Comparison of ENCODE assay signal across 8 mouse cellular contexts in the genomic region with DNA sequence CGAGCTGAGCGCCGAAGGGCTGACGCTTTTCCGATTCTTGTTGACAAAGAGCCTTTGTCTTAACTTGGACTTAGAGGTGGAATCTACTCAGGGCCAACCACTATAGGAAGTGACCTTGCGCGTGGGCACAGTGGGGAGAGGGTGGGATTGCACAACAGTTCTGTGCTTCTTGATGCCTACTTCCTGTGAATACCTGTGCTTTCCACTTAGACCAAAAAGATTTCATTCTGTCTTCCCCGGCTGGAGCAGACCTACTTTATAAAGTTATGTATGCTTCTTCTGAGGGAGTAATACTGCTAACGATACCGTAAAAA. TPM values are rescaled to one million over a fixed set of nuclear protein-coding genes. Genes with fewer than 3 reads are reported as not detected.
A peak's percentile ranks its signal among the peaks of the same experiment; 100 is the strongest.
DNase-seq lines count a peak whose midpoint lies in the region; ATAC-seq and TF ChIP-seq lines count a peak whose summit lies in the region.

Gene Traip, plus strand, starts transcription at position 215 of the 314 bp plus-strand sequence.

- no peak for TF ChIP-seq CTCF in layer of hippocampus, adult 2 months (conservative IDR thresholded peaks at IDR 0.05)

- no peaks in the 10 kb centered on the region for H3K9me3 ChIP-seq in embryonic facial prominence, embryonic 10.5 days
- H3K9me3 ChIP-seq in hindbrain, embryonic 14.5 days (ENCODE audit: control insufficient read depth, low read length), result no peaks in the 10 kb centered on the region
- H3K9me3 ChIP-seq in midbrain, embryonic 11.5 days (ENCODE audit: control insufficient read depth, low read length), result no peaks in the 10 kb centered on the region

- peaks cover 32% of the 10 kb centered on the region for H3K4me1 ChIP-seq in embryonic facial prominence, embryonic 10.5 days
- H3K4me1 ChIP-seq in hindbrain, embryonic 14.5 days (replicated peaks; ENCODE audit: control insufficient read depth, insufficient read depth, low read length), result no peaks in the 10 kb centered on the region; the same call in 1 of the 2 replicates
- peaks cover 10% of the 10 kb centered on the region for H3K4me1 ChIP-seq in midbrain, embryonic 11.5 days (ENCODE audit: control insufficient read depth, insufficient read depth, low read length)

- H3K27ac ChIP-seq in layer of hippocampus, adult 2 months, result peak within 1 kb of the TSS; percentile 87
- peak within 1 kb of the TSS; percentile 90 for H3K27ac ChIP-seq in embryonic facial prominence, embryonic 10.5 days (replicated peaks)
- peak within 1 kb of the TSS; percentile 87 for H3K27ac ChIP-seq in hindbrain, embryonic 14.5 days
- H3K27ac ChIP-seq in midbrain, embryonic 11.5 days (ENCODE audit: low read depth, low read length), result peak within 1 kb of the TSS; percentile 58

- H3K9ac ChIP-seq in hindbrain, embryonic 14.5 days, result peak within 1 kb of the TSS; percentile 67
- H3K9ac ChIP-seq in midbrain, embryonic 11.5 days (ENCODE audit: low read length), result peak within 1 kb of the TSS; percentile 67

- H3K27me3 ChIP-seq in embryonic facial prominence, embryonic 10.5 days (replicated peaks; ENCODE audit: low read depth, poor library complexity, severe bottlenecking), result no peaks in the 10 kb centered on the region
- H3K27me3 ChIP-seq in hindbrain, embryonic 14.5 days (ENCODE audit: control insufficient read depth, insufficient read depth, low read length), result no peaks in the 10 kb centered on the region
- no peaks in the 10 kb centered on the region for H3K27me3 ChIP-seq in midbrain, embryonic 11.5 days (ENCODE audit: control insufficient read depth, insufficient read depth, low read length)

- peaks cover 10% of the 10 kb centered on the region for H3K36me3 ChIP-seq in embryonic facial prominence, embryonic 10.5 days (replicated peaks)
- H3K36me3 ChIP-seq in hindbrain, embryonic 14.5 days (replicated peaks; ENCODE audit: control insufficient read depth, insufficient read depth), result no peaks in the 10 kb centered on the region
- no peaks in the 10 kb centered on the region for H3K36me3 ChIP-seq in midbrain, embryonic 11.5 days (ENCODE audit: control insufficient read depth, insufficient read depth, low read length)

- DNase-seq in layer of hippocampus, adult 2 months (ENCODE audit: low spot score in 2 of 2), result no peak
- no peak for DNase-seq in layer of hippocampus, adult 11-12 months (ENCODE audit: low spot score)
- no peak for DNase-seq in embryonic facial prominence, embryonic 10.5 days (ENCODE audit: low spot score)
- no peak for DNase-seq in hindbrain, embryonic 14.5 days (ENCODE audit: low spot score)
- DNase-seq in midbrain, embryonic 11.5 days (ENCODE audit: low spot score, missing footprints), result no peak
- DNase-seq in frontal cortex, postnatal 25 days (ENCODE audit: low spot score in 2 of 2), result no peak
- no peak for DNase-seq in embryo, embryonic 11 days
- DNase-seq in gastrocnemius, adult 18-20 months (ENCODE audit: low spot score), result no peak

- no peak for ATAC-seq in hindbrain, embryonic 14.5 days (ENCODE audit: low FRiP score)
- ATAC-seq in midbrain, embryonic 11.5 days (ENCODE audit: low FRiP score), result no peak

- peak within 1 kb of the TSS; percentile 66 for H3K4me3 ChIP-seq in layer of hippocampus, adult 2 months
- H3K4me3 ChIP-seq in embryonic facial prominence, embryonic 10.5 days, result peak within 1 kb of the TSS; percentile 90
- H3K4me3 ChIP-seq in hindbrain, embryonic 14.5 days (replicated peaks; ENCODE audit: low read length), result peak within 1 kb of the TSS; percentile 56
- peak within 1 kb of the TSS; percentile 68 for H3K4me3 ChIP-seq in midbrain, embryonic 11.5 days (ENCODE audit: low read depth, low read length)

- H3K4me2 ChIP-seq in hindbrain, embryonic 14.5 days (replicated peaks), result peak within 1 kb of the TSS; percentile 92
- peak within 1 kb of the TSS; percentile 68 for H3K4me2 ChIP-seq in midbrain, embryonic 11.5 days

- 88% methylated on average over 10 of the region's 10 CpGs for WGBS in embryonic facial prominence, embryonic 10.5 days
- 88% methylated on average over 10 of the region's 10 CpGs for WGBS in hindbrain, embryonic 14.5 days
- 91% methylated on average over 10 of the region's 10 CpGs for WGBS in midbrain, embryonic 11.5 days

RNA-seq across cellular contexts. Expression of gene Traip, which starts in this region (rescaled TPM):
- 10 to 100 TPM; 23.1 to 23.9 TPM for total RNA-seq in layer of hippocampus, adult 2 months (2021)
- 38.8 and 41.5 TPM in 2 replicates for polyA plus RNA-seq in embryonic facial prominence, embryonic 10.5 days (2016; fragmentation: Nextera tagmentation; extraction: Ambion mirVana)
- polyA plus RNA-seq in hindbrain, embryonic 14.5 days (2014; fragmentation: Nextera tagmentation; extraction: Ambion mirVana), result 8.4 and 8.6 TPM in 2 replicates
- polyA plus RNA-seq in midbrain, embryonic 11.5 days (2014; fragmentation: Nextera tagmentation; extraction: Ambion mirVana), result 27.7 and 37.2 TPM in 2 replicates
- total RNA-seq in gastrocnemius, adult 18-20 months (2021), result under 1 TPM; 0.27 to 0.62 TPM

Comparison
In these comparisons a context has a peak if more than half of its experiments do, and no peak if none do; other contexts are left out.
1. RNA of gene Traip (total RNA-seq): 23.1 to 23.9 TPM in layer of hippocampus, adult 2 months; 0.27 to 0.62 TPM in gastrocnemius, adult 18-20 months; every median in the first group is over 10 times any median in the second.
2. Peak in every context shown above with its lines, with median percentiles within 50 percentile points of each other: H3K27ac ChIP-seq and H3K4me3 ChIP-seq.